Mouse (Mus musculus): ENCODE data around the gene Blcap. TPM values are rescaled to one million over a fixed set of nuclear protein-coding genes. Genes with fewer than 3 reads are reported as not detected.

Blcap gene
- polyA plus RNA-seq, 1 experiment from 2014 or later, result 51.9 TPM

GRCm38 (mm10) chr2:157540073-157540952 lies 30.8 kb downstream of the Blcap start:
- peaks cover 4% of the 10 kb centered on the region for H3K4me1 ChIP-seq (replicated peaks; ENCODE audit: control insufficient read depth, insufficient read depth, low read length)
- no peak overlapping the region for H3K4me2 ChIP-seq (ENCODE audit: low read length)
- H3K9me3 ChIP-seq (ENCODE audit: control insufficient read depth, low read length), result no peaks in the 10 kb centered on the region
- H3K4me3 ChIP-seq (ENCODE audit: low read depth, low read length), result no peak overlapping the region
- H3K36me3 ChIP-seq (ENCODE audit: control insufficient read depth, insufficient read depth, low read length), result peaks cover 15% of the 10 kb centered on the region; the same call in 1 of the 2 replicates
- no peak overlapping the region for H3K9ac ChIP-seq (ENCODE audit: low read length)
- H3K27ac ChIP-seq (ENCODE audit: low read depth), result no peak overlapping the region; the same call in 1 of the 2 replicates
- no peak for DNase-seq (ENCODE audit: low spot score)
- no peaks in the 10 kb centered on the region for H3K27me3 ChIP-seq (replicated peaks; ENCODE audit: control insufficient read depth, insufficient read depth, low read length)
- ATAC-seq (replicated peaks; ENCODE audit: low FRiP score, low TSS enrichment, low read depth), result no peak
- 66% methylated on average over 24 of the region's 24 CpGs for WGBS

- WGBS, result 35% methylated on average over 7 of the region's 7 CpGs
- no peak for DNase-seq (ENCODE audit: low spot score)
- H3K27me3 ChIP-seq (replicated peaks; ENCODE audit: control insufficient read depth, insufficient read depth, low read length), result no peaks in the 10 kb centered on the region
- H3K4me3 ChIP-seq (ENCODE audit: low read depth, low read length), result no peak overlapping the region
- no peak overlapping the region for H3K4me2 ChIP-seq (ENCODE audit: low read length)
- H3K4me1 ChIP-seq (replicated peaks; ENCODE audit: control insufficient read depth, insufficient read depth, low read length), result peaks cover 4% of the 10 kb centered on the region
- no peaks in the 10 kb centered on the region for H3K9me3 ChIP-seq (ENCODE audit: control insufficient read depth, low read length)
- no peak overlapping the region for H3K9ac ChIP-seq (ENCODE audit: low read length)
- no peak overlapping the region for H3K27ac ChIP-seq (ENCODE audit: low read depth)
- 0 out of 2 replicates have a peak, but pooled peaks cover under 1% of the 10 kb centered on the region for H3K36me3 ChIP-seq (ENCODE audit: control insufficient read depth, insufficient read depth, low read length)
- no peak for ATAC-seq (replicated peaks; ENCODE audit: low FRiP score, low TSS enrichment, low read depth)
Observed at GRCm38 (mm10) chr2:157537118-157537517, 34.0 kb downstream of the Blcap start.

- H3K4me1 ChIP-seq (replicated peaks; ENCODE audit: control insufficient read depth, insufficient read depth, low read length), result peaks cover 4% of the 10 kb centered on the region
- no peak overlapping the region for H3K27ac ChIP-seq (ENCODE audit: low read depth)
- no peaks in the 10 kb centered on the region for H3K36me3 ChIP-seq (ENCODE audit: control insufficient read depth, insufficient read depth, low read length)
- no peak overlapping the region for H3K4me3 ChIP-seq (ENCODE audit: low read depth, low read length)
- WGBS, result 61% methylated on average over 7 of the region's 7 CpGs
- no peaks in the 10 kb centered on the region for H3K9me3 ChIP-seq (ENCODE audit: control insufficient read depth, low read length)
- DNase-seq (ENCODE audit: low spot score), result no peak
- ATAC-seq (replicated peaks; ENCODE audit: low FRiP score, low TSS enrichment, low read depth), result no peak
- H3K27me3 ChIP-seq (replicated peaks; ENCODE audit: control insufficient read depth, insufficient read depth, low read length), result no peaks in the 10 kb centered on the region
- H3K9ac ChIP-seq (ENCODE audit: low read length), result no peak overlapping the region
- no peak overlapping the region for H3K4me2 ChIP-seq (ENCODE audit: low read length)
Observed at GRCm38 (mm10) chr2:157536476-157537081, 34.5 kb downstream of the Blcap start.

GRCm38 (mm10) chr2:157534163-157534562 lies 36.9 kb downstream of the Blcap start:
- ATAC-seq (replicated peaks; ENCODE audit: low FRiP score, low TSS enrichment, low read depth), result no peak
- no peaks in the 10 kb centered on the region for H3K27me3 ChIP-seq (replicated peaks; ENCODE audit: control insufficient read depth, insufficient read depth, low read length)
- no peak overlapping the region for H3K4me3 ChIP-seq (ENCODE audit: low read depth, low read length)
- H3K9ac ChIP-seq (ENCODE audit: low read length), result no peak overlapping the region
- H3K27ac ChIP-seq (ENCODE audit: low read depth), result no peak overlapping the region
- H3K36me3 ChIP-seq (ENCODE audit: control insufficient read depth, insufficient read depth, low read length), result no peaks in the 10 kb centered on the region
- no peaks in the 10 kb centered on the region for H3K9me3 ChIP-seq (ENCODE audit: control insufficient read depth, low read length)
- WGBS, result 75% methylated on average over 4 of the region's 4 CpGs
- H3K4me2 ChIP-seq (ENCODE audit: low read length), result no peak overlapping the region
- no peak for DNase-seq (ENCODE audit: low spot score)
- H3K4me1 ChIP-seq (replicated peaks; ENCODE audit: control insufficient read depth, insufficient read depth, low read length), result no peaks in the 10 kb centered on the region

- WGBS, result 51% methylated on average over 8 of the region's 8 CpGs
- ATAC-seq (replicated peaks; ENCODE audit: low FRiP score, low TSS enrichment, low read depth), result no peak
- no peak for DNase-seq (ENCODE audit: low spot score)
Observed at GRCm38 (mm10) chr2:157531681-157532426, 39.2 kb downstream of the Blcap start.

GRCm38 (mm10) chr2:157530056-157530955 lies 40.8 kb downstream of the Blcap start:
- Histone ChIP-seq H3K4me1 (replicated peaks; ENCODE audit: control insufficient read depth, insufficient read depth, low read length) (no peaks in the 10 kb centered on the region), H3K36me3 (ENCODE audit: control insufficient read depth, insufficient read depth, low read length) (no peaks in the 10 kb centered on the region), H3K9me3 (ENCODE audit: control insufficient read depth, low read length) (no peaks in the 10 kb centered on the region), H3K27me3 (replicated peaks; ENCODE audit: control insufficient read depth, insufficient read depth, low read length) (no peaks in the 10 kb centered on the region), H3K4me2 (ENCODE audit: low read length) (no peak overlapping the region), H3K4me3 (ENCODE audit: low read depth, low read length) (no peak overlapping the region), H3K27ac (ENCODE audit: low read depth) (no peak overlapping the region), H3K9ac (ENCODE audit: low read length) (no peak overlapping the region)
- ATAC-seq (replicated peaks; ENCODE audit: low FRiP score, low TSS enrichment, low read depth), result no peak
- 76% methylated on average over 13 of the region's 13 CpGs for WGBS
- DNase-seq (ENCODE audit: low spot score), result no peak

More at GRCm38 (mm10) chr2:157531681-157532426, 39.2 kb downstream of the Blcap start:
- Histone ChIP-seq H3K4me2 (ENCODE audit: low read length) (no peak overlapping the region), H3K27me3 (replicated peaks; ENCODE audit: control insufficient read depth, insufficient read depth, low read length) (no peaks in the 10 kb centered on the region), H3K36me3 (ENCODE audit: control insufficient read depth, insufficient read depth, low read length) (no peaks in the 10 kb centered on the region), H3K9me3 (ENCODE audit: control insufficient read depth, low read length) (no peaks in the 10 kb centered on the region), H3K9ac (ENCODE audit: low read length) (no peak overlapping the region), H3K4me1 (replicated peaks; ENCODE audit: control insufficient read depth, insufficient read depth, low read length) (no peaks in the 10 kb centered on the region), H3K27ac (ENCODE audit: low read depth) (no peak overlapping the region), H3K4me3 (ENCODE audit: low read depth, low read length) (no peak overlapping the region)

GRCm38 (mm10) chr2:157522556-157522955 lies 48.5 kb downstream of the Blcap start:
- no peak for ATAC-seq (replicated peaks; ENCODE audit: low FRiP score, low TSS enrichment, low read depth)
- Histone ChIP-seq H3K9me3 (ENCODE audit: control insufficient read depth, low read length) (no peaks in the 10 kb centered on the region), H3K4me1 (replicated peaks; ENCODE audit: control insufficient read depth, insufficient read depth, low read length) (no peaks in the 10 kb centered on the region), H3K9ac (ENCODE audit: low read length) (no peak overlapping the region), H3K4me2 (ENCODE audit: low read length) (no peak overlapping the region), H3K27ac (ENCODE audit: low read depth) (no peak overlapping the region), H3K4me3 (ENCODE audit: low read depth, low read length) (no peak overlapping the region), H3K36me3 (ENCODE audit: control insufficient read depth, insufficient read depth, low read length) (no peaks in the 10 kb centered on the region), H3K27me3 (replicated peaks; ENCODE audit: control insufficient read depth, insufficient read depth, low read length) (no peaks in the 10 kb centered on the region)
- DNase-seq (ENCODE audit: low spot score), result no peak
- WGBS, result 76% methylated on average over 3 of the region's 3 CpGs

- H3K4me3 ChIP-seq (ENCODE audit: low read depth, low read length), result no peak overlapping the region
- no peaks in the 10 kb centered on the region for H3K9me3 ChIP-seq (ENCODE audit: control insufficient read depth, low read length)
- no peaks in the 10 kb centered on the region for H3K36me3 ChIP-seq (ENCODE audit: control insufficient read depth, insufficient read depth, low read length)
- H3K27ac ChIP-seq (ENCODE audit: low read depth), result no peak overlapping the region
- no peak overlapping the region for H3K9ac ChIP-seq (ENCODE audit: low read length)
- WGBS, result 34% methylated on average over 5 of the region's 5 CpGs
- no peak for DNase-seq (ENCODE audit: low spot score)
- H3K4me1 ChIP-seq (replicated peaks; ENCODE audit: control insufficient read depth, insufficient read depth, low read length), result no peaks in the 10 kb centered on the region
- H3K4me2 ChIP-seq (ENCODE audit: low read length), result no peak overlapping the region
- H3K27me3 ChIP-seq (replicated peaks; ENCODE audit: control insufficient read depth, insufficient read depth, low read length), result no peaks in the 10 kb centered on the region
- no peak for ATAC-seq (replicated peaks; ENCODE audit: low FRiP score, low TSS enrichment, low read depth)
Observed at GRCm38 (mm10) chr2:157520496-157520895, 50.6 kb downstream of the Blcap start.

Data from intestine, embryonic 14.5 days (tissue).